Mouse (Mus musculus): Measurements from ENCODE around the gene Ryr2.

Ryr2 gene

DNA sequence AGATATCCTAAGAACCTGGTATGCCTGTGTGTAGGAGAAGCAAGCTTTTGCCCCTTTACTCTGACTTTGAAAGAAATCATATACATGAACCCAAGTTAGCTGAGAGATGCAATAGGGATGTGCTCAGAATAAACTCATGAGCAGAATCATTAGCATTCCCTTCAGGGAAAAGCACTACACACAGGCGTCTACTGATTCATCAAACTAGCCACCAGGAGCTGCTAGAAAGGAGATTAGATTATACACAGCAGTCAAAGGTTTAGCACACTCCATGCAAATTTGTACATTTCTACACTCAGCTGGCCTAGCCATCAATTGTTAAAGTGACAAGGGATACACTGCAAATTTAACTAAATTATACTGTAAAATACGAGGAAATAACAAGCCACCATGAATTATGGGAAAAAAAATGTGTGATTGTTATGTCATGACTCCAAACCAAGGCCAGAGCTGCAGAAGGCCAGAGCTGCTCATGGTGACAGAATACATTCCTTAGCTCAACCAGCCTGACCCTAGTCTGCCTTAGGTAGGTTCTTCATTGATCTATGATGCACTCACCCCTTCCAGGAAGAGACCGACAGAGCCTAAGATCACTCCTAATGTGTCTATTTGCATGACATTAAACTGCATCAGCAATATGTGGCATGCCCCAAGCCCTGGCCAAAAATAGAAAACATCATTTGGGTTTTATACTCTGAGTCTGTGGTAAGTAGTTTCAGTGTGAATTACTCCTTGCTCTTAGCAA, 324.2 kb downstream of the Ryr2 start:
- no peak for DNase-seq (ENCODE audit: extremely low read depth, low read depth, low spot score)

DNA sequence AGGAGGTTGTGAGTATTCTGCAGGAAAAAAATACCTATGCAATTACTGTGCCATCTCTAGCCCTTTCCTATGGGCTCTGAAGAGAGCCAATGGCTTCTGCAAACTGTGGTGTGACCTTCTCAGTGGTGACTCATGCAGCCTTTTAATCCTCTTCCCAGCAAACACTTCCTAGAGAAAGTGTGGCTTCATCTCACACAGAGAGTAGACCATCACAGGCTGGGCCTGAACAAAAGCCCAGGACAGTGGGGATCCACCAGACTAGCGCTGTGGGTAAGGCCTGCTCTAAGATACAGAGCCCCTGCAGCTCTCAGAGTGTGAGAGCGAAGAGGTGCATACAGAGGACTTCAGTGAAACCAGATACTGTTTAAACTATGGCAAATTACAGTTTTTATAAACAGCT, 325.7 kb downstream of the Ryr2 start:
- DNase-seq (ENCODE audit: extremely low read depth, low read depth, low spot score) = no peak

GRCm38 (mm10) chr13:11777726-11778125, 329.0 kb downstream of the Ryr2 start:
- DNase-seq (ENCODE audit: extremely low read depth, low read depth, low spot score) = no peak

DNA sequence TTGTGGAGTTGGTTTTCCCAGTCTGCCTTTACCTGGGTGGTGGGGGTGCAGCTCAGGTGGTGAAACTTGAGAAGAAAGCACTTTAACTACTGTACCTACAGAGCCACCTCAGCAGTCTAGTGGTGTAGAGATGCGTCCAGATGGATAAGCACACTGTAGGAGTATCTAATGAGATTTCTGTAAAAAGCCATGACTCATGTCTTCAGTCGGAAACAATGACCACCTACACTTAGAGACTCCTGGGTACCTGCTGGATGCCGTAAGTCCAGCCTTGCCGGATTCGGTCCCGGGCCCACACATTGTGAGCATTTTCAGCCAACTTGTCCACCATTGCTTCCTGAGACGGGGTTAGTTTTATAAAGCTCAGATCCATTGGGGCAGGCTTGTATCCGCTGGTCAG, 334.6 kb downstream of the Ryr2 start:
- no peak for DNase-seq (ENCODE audit: extremely low read depth, low read depth, low spot score)

- DNase-seq (ENCODE audit: extremely low read depth, low read depth, low spot score) = no peak
These were observed 339.8 kb downstream of the Ryr2 start for GRCm38 (mm10) chr13:11766899-11767298.

- DNase-seq (ENCODE audit: extremely low read depth, low read depth, low spot score) = no peak
These were observed 342.8 kb downstream of the Ryr2 start for GRCm38 (mm10) chr13:11763925-11764324.

GRCm38 (mm10) chr13:11763104-11763503, 343.6 kb downstream of the Ryr2 start:
- no peak for DNase-seq (ENCODE audit: extremely low read depth, low read depth, low spot score)

GRCm38 (mm10) chr13:11757894-11758293, 348.9 kb downstream of the Ryr2 start:
- DNase-seq (ENCODE audit: extremely low read depth, low read depth, low spot score) = no peak

DNA sequence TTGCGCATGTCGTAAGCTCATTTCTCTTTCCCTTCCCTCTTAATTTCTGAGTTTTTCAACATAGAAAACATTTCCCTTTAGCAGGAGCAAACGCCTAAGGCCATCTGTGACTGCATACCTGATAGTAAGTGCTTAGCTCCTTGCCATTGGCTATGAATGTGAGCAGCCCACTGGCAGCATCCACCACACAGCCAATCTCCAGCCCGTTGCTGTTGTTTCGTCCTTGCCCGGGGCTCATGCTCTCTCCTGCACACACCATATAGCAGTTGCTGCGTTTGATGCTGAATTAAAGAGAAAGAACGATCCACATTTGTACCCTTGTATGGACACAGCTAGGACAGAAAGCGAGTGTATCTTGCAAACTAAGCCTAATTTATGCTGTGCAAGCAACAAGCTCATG, 361.3 kb downstream of the Ryr2 start:
- no peak for DNase-seq (ENCODE audit: extremely low read depth, low read depth, low spot score)

DNA sequence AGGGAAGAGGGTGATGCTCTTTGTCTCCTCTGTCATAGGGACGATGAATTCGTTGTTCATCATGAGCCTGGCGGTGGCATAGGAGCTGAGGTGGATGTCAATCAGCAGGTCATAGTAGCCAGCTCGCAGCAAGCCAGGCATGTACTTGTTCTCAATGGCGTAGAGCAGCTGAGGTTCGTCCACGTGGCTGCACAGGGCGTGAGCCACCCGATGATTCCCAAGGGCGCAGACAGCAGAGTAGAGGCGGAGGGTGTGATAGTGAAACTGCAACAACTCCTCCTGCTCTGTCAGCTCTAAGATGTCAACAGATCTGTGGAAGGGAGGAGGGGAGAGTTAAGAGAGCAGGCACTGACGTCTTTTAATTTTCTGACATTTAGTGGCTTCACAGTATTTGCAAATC, 368.5 kb downstream of the Ryr2 start:
- DNase-seq (ENCODE audit: extremely low read depth, low read depth, low spot score) = no peak

DNA sequence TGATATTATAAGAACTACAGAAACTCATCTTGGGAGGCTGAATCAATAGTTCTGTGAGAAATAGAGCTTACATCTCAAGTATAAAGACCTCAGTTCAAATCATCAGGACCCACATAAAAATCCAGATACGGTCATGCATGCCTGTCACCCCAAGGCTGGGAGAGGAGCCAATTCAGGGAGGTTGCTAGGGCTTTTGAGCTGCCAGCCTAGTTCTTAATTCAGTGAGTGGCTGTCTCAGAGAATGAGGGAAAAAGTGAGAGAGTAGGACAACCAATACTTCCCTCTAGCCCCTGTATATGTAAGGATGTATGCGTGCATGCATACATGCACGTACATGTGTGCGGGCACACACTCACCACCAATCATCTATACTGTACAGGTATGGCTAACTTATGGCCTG, 390.5 kb downstream of the Ryr2 start:
- no peak for DNase-seq (ENCODE audit: extremely low read depth, low read depth, low spot score)

DNA sequence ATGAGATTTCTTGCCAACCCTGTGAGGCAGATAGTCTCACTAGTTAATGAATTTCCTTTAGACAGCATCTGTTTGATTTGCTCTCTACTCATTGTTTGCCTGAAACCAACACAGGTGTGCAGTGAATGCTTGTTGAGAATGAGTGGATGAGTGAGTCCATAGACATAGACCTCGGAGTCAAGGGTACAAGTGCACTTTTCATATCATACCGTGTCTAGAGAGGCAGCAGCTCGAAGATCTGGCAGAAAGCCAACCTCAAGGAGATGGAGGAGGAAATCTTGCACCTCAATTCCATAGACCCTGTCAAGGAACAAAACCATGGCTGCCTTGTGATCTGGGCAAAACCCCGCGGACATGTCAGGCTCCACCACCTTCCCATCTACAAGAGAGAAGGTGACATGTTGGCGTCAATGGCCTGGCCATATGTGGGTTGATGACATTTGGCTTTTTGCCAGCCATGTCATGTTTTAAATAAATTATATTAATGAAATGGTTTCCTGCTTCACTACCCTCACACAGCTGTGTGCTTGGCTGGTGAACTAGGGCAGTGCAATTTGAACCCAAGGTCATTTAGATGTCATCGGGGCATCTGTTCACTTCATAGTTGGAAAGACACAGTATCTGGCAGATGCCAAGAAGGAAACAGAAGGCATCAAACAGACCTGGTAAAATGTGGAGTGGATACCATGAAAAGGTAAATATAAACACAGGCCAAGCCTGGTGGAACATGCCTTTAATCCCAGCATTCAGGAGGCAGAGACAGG, 396.9 kb downstream of the Ryr2 start:
- no peak for DNase-seq (ENCODE audit: extremely low read depth, low read depth, low spot score)

- DNase-seq (ENCODE audit: extremely low read depth, low read depth, low spot score) = no peak
These were observed 405.0 kb downstream of the Ryr2 start for GRCm38 (mm10) chr13:11701721-11702120.

DNA sequence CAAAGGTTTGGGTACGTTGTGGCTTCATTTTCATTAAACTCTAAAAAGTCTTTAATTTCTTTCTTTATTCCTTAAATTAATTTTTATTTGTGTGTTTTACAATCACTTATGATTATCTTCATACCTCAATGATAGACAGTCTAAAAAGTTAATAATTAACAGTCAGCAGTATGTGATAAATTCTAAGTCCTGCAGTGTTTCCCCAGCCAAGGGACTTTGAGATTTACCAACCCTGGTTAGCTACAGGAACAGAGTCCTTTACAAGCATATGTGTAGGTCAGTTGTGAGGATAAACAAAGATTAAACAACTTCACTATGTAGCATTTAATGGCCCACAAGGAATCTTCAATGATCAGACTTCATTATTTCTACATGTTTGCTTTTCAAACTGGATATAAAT, 410.2 kb downstream of the Ryr2 start:
- DNase-seq (ENCODE audit: extremely low read depth, low read depth, low spot score) = no peak

DNA sequence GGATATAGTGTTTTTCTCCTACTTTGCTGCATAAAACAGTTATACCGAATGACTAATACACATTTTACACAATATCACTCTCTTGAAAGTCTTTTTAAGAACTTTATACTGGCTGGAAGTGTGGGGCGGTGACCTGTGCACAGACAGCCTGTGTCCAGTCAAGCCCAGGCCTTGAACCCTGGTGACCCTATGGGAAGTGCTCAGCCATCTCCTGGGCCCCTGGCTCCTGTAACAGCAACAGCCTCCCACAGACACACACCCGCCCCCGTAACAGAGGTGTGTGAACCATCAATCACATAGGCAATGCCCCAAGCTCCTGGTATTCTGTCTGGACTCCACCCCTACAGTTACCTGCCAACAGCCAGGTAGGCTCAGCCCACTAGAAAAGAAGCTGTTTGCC, 424.9 kb downstream of the Ryr2 start:
- no peak for DNase-seq (ENCODE audit: extremely low read depth, low read depth, low spot score)

- DNase-seq (ENCODE audit: extremely low read depth, low read depth, low spot score) = no peak
These were observed 443.9 kb downstream of the Ryr2 start for GRCm38 (mm10) chr13:11662815-11663214.

DNA sequence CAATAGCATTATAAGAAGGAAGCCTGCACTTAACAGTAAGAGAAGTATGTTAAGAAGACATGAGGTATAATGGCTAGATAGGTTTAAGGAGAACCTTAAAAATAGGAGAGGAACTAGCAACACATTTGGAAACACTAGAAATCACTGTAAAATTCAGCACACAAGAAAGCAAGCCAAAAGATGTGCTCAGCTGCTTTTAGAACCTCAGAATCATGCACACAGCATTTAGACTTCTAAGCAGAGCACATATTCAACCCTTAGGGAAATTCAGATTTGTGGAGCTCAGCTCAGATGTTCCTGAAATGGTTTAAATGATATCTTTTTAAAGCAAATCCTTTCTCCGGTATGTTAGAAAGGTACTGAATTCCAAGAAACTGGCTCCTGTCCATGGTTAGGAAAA, 461.9 kb downstream of the Ryr2 start:
- no peak for DNase-seq (ENCODE audit: extremely low read depth, low read depth, low spot score)

GRCm38 (mm10) chr13:11636383-11636782, 470.4 kb downstream of the Ryr2 start:
- no peak for DNase-seq (ENCODE audit: extremely low read depth, low read depth, low spot score)

GRCm38 (mm10) chr13:11624513-11624912, 482.2 kb downstream of the Ryr2 start:
- no peak for DNase-seq (ENCODE audit: extremely low read depth, low read depth, low spot score)

DNA sequence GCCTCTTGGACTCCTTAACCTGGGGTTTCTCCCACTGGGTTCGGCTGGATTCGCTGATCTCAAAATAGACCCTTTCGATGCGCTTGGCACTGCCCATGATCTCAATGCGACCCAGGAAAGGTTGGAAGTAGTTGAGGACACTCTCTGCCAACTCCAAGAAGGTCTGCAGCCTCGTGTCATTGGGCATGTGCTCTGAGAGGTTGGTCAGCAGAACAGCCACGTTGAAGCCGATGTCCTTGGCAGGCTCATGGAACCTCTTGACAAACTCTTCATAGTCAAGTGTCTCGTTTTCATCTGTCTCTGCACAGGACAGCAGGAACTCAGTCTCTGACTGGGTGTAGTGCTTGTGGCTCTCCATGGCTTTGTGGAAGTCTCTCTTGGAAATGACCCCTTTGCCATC, 511.3 kb downstream of the Ryr2 start:
- no peak for DNase-seq (ENCODE audit: extremely low read depth, low read depth, low spot score)

- DNase-seq (ENCODE audit: extremely low read depth, low read depth, low spot score) = no peak
These were observed 521.5 kb downstream of the Ryr2 start for GRCm38 (mm10) chr13:11585283-11585682.

GRCm38 (mm10) chr13:11572552-11572951, 534.2 kb downstream of the Ryr2 start:
- DNase-seq (ENCODE audit: extremely low read depth, low read depth, low spot score) = no peak

- no peak for DNase-seq (ENCODE audit: extremely low read depth, low read depth, low spot score)
These were observed 539.4 kb downstream of the Ryr2 start for GRCm38 (mm10) chr13:11567376-11567775.

Measured in fat pad, adult 2 months (tissue).